Mouse (Mus musculus): ENCODE measurements around the gene Hes7. TPM values are rescaled to one million over a fixed set of nuclear protein-coding genes. Genes with fewer than 3 reads are reported as not detected.
A peak's percentile ranks its signal among the peaks of the same experiment; 100 is the strongest.

Gene Hes7
- total RNA-seq, 2 experiments from 2014 or later: 0.57 to 0.73 TPM

DNA sequence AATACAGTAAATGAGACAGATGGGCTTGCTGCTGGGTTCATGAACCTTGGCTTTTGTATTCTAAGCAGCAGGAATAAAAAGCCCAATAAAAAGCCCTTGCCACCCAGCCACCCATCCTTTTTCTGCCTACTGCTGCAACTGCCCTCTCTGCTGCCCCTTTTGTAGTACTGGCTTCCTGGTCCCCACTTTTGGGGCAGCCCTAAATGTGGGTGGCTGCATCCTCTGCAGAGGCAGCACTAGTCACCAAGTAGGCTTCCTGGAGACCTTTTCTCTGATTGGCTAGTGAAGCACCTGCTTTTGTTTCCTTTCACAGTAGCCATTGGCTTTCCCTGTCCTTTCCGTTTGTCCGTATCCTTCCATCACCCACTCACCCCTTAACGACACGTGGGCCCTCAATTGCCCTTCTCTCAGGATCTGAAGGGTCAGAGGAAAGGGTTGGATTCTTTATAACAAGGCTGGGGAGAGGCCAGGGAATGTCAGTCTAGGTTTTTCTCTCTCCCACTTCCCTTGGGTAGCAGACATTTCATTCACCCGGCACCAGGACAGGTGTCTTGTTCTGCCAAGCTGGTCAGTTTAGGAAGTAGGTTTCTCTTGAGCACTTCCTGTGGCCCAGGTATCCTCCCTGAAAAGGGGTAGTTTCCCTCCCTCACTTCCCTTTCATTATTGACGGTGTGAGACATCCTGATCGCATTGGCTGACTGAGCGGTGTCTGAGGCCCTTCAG is 22.0 kb upstream of the Hes7 start:
- intact Hi-C loops (cut with DNase I): loop anchor here (10.0 kb wide), 1 partner anchor 317 kb away; the partner anchor contains the start of gene Kdm6b
- DNase-seq (ENCODE audit: extremely low spot score in 1 of 2, low spot score in 2 of 2): no peak

DNA sequence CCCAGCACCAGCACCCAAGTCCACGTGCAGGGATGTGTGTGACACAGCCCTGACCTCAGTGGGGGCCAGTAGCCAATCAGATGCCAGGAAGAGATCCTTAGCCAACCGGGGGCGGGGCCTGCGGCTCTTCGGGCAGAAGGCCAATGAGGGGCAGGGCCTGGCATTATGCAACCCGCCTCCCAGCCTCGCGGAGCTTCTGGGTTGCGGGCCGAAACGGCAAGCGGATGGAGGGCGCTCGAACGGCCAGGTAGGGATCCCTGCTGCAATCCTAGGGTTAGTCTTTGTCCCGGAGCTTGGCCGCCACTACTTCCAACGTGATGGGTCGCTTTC is 21.5 kb upstream of the Hes7 start:
- intact Hi-C loops (cut with DNase I): loop anchor here (10.0 kb wide), 1 partner anchor 316 kb away; the partner anchor contains the start of gene Kdm6b
- DNase-seq (ENCODE audit: extremely low spot score in 1 of 2, low spot score in 2 of 2): peak; percentile 93 to 98

DNA sequence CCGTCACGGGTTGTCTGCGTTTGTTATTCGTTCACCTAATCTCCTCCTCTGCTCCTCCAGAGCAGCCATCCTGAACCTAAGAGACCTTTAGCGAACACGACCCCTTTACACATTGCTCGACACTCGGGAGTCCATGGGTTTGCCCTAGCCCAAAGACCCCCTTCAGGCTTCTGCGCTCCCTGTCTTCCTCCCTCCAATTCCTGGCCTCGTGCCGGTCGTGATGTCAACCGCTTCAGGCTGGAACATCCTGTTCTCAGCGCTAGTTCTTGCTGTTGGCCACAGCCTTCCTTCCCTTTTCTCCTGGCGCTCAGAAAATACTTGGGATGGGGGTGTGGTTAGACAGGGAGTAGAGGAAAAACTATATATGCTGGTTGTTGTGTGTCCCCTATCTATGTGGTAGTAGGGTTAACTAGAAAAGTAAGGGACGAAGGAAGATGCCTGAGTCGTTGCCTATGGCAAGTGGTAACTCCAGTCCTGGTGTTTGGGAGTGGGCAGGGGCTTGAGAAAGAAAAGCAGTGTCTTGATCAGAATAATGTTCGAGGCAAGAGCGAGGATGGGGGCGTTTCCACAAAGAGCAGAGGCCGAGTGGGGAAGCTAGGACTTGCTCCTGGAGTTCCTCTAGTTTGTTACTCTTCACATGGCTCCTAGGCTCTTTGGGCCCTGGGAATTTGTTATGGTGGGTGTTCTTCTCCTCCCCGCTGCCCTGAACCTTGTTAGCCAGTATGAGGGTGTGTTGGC is 20.9 kb upstream of the Hes7 start:
- intact Hi-C loops (cut with DNase I): loop anchor here (10.0 kb wide), 1 partner anchor 315 kb away; the partner anchor contains the start of gene Kdm6b
- DNase-seq (ENCODE audit: extremely low spot score in 1 of 2, low spot score in 2 of 2): peak in 1 of 2 experiments; percentile 91

DNA sequence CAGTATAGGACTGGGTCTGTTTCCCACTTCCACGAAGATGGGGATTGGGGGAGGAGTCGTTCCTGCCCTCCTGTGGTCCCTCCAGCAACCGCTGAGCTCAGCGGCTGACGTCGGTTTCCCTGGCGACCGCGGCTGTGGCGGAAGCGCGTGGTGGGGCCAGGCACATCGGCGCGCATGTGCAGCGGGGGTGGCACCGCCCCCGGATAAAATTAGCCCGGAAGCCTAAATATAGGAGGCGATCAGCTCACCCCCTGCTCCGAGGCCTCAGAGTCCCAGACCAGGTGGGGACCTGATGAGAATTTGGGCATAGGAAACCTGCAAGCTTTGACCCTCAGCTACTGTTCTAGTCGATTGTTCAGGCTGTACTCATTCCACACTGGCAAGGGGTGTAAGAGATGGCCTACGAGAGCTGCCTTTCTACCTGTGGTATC is 20.3 kb upstream of the Hes7 start:
- intact Hi-C loops (cut with DNase I): loop anchor here (10.0 kb wide), 1 partner anchor 315 kb away; the partner anchor contains the start of gene Kdm6b
- peak; percentile 86 to 97 for DNase-seq (ENCODE audit: extremely low spot score in 1 of 2, low spot score in 2 of 2)

DNA sequence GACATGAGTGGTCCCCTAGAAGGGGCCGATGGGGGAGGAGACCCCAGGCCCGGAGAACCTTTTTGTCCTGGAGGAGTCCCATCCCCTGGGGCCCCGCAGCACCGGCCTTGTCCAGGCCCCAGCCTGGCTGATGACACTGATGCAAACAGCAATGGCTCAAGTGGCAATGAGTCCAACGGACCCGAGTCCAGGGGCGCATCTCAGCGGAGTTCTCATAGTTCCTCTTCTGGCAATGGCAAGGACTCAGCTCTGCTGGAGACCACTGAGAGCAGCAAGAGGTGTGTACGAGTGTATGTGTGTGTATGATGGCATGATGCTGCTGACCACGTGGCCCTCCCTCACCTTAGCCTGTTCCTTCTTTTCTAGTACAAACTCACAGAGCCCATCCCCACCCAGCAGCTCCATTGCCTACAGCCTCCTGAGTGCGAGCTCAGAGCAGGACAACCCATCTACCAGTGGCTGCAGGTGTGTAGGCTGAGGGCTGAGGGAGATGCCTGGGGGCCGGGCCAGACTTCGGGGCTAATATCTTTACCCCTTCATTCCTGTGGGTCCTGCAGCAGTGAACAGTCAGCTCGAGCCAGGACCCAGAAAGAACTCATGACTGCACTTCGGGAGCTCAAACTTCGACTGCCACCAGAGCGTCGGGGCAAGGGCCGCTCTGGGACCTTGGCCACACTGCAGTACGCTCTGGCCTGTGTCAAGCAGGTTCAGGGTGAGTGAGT is 19.4 kb upstream of the Hes7 start:
- no peak for DNase-seq (ENCODE audit: extremely low spot score in 1 of 2, low spot score in 2 of 2)
- intact Hi-C loops (cut with DNase I): no loop called here

DNA sequence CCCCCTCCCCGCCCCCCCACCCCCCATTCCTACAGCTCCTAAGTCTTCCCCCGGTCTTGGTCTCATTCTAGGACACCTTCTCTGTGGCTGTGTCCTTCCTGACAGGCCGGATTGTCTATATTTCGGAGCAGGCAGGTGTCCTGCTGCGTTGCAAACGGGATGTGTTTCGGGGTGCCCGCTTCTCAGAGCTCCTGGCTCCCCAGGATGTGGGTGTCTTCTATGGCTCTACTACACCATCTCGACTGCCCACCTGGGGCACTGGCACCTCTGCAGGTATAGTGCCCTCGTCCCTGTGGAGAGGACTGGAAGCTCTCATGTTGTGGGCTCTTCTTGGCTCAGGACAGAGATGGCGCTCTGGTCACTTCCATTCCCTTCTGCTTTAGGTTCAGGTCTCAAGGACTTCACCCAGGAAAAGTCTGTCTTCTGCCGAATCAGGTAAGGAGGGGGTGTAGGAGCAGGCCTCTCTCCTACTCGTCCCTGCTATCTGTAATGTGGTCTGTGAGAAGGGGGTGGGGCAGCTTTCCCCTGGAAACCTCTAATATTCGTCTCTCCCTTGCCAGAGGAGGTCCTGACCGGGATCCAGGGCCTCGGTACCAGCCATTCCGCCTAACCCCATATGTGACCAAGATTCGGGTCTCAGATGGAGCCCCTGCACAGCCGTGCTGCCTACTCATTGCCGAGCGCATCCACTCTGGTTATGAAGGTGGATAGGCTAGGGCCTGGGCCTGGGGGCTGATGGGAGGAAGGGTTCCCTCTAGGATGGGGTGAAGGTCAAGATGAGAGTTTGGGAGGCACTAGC is 18.4 kb upstream of the Hes7 start:
- no peak for DNase-seq (ENCODE audit: extremely low spot score in 1 of 2, low spot score in 2 of 2)
- intact Hi-C loops (cut with DNase I): no loop called here

DNA sequence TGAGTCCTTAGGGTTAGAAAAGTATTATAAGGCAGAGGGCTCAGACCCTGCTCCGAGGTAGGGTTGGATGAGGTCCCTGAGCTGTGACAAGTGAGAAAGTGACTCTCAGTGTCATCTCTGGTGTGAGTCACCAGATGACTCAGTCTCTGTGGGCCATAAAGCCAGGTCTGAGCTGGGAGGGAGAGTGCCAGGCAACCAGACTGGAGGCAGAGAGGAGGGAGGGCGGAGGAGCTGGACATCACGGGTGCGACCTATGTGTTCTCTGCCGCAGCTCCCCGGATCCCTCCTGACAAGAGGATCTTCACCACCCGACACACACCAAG is 17.8 kb upstream of the Hes7 start:
- intact Hi-C loops (cut with DNase I): no loop called here
- DNase-seq (ENCODE audit: extremely low spot score in 1 of 2, low spot score in 2 of 2): no peak

DNA sequence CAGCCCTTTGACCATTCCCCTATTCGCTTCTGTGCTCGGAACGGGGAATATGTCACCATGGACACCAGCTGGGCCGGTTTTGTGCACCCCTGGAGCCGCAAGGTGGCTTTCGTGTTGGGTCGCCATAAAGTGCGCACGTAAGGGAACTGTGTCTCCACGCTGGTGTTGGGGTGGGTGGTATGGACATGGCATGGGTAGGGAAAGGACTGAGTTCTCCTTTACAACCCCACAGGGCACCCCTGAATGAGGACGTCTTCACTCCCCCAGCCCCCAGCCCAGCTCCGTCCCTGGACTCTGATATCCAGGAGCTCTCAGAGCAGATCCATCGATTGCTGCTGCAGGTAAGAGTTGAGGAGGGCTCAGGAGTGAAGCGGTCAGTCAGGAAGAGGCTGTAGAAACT is 17.1 kb upstream of the Hes7 start:
- DNase-seq (ENCODE audit: extremely low spot score in 1 of 2, low spot score in 2 of 2): no peak
- intact Hi-C loops (cut with DNase I): no loop called here

DNA sequence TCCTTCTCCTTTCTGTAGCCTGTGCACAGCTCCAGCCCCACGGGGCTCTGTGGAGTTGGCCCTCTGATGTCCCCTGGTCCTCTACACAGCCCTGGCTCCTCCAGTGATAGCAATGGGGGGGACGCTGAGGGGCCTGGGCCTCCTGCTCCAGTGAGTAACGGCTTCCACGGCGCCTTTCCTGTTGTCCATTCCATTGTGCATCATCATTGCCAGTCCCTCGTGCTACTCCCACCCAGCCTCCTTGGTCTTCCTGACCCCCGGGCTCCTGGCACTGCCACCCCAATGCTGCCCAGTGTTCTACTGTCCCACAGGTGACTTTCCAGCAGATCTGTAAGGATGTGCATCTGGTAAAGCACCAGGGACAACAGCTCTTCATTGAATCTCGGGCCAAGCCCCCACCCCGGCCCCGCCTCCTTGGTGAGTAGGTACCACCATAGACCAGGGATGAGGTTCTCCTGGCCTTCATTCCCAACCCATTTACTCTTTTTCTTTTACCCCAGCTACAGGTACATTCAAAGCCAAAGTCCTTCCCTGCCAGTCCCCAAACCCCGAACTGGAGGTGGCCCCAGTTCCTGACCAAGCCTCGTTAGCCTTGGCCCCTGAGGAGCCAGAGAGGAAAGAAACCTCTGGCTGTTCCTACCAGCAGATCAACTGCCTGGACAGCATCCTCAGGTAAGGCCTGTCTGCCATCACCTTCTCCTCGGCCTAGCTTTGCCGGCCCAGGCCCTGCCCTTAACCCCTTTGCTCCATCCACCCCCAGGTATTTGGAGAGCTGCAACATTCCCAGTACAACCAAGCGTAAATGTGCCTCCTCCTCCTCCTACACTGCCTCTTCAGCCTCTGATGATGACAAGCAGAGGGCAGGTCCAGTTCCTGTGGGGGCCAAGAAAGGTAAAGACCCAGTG is 16.4 kb upstream of the Hes7 start:
- DNase-seq (ENCODE audit: extremely low spot score in 1 of 2, low spot score in 2 of 2): no peak
- intact Hi-C loops (cut with DNase I): no loop called here

DNA sequence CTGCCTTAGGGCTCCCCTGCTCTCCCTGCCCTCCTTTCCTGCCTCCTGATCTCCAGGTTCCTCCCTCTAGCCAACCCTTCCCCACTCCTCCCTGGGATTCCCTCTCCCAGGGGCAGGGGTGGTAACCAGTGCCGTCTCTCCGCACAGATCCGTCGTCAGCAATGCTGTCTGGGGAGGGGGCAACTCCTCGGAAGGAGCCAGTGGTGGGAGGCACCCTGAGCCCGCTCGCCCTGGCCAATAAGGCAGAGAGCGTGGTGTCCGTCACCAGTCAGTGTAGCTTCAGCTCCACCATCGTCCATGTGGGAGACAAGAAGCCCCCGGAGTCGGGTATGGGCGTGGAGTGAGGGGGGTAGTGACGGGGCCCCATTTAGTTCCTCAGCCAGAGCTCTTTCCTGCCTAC is 15.7 kb upstream of the Hes7 start:
- intact Hi-C loops (cut with DNase I): no loop called here

DNA sequence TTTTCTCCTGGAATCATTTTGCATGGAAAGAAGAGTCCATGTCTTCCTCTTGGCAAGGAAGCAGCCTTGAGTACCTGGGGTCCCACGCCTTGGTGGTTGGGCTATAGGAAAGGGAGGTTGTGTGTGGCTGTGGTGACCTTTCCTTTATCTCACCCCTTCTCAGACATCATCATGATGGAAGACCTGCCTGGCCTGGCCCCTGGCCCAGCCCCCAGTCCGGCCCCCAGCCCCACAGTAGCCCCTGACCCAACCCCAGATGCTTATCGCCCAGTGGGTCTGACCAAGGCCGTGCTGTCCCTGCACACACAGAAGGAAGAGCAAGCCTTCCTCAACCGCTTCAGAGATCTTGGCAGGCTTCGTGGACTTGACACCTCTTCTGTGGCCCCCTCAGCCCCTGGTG is 15.0 kb upstream of the Hes7 start:
- DNase-seq (ENCODE audit: extremely low spot score in 1 of 2, low spot score in 2 of 2): no peak
- intact Hi-C loops (cut with DNase I): no loop called here

More for the DNA sequence above, 15.7 kb upstream of the Hes7 start:
- no peak for DNase-seq (ENCODE audit: extremely low spot score in 1 of 2, low spot score in 2 of 2)

DNA sequence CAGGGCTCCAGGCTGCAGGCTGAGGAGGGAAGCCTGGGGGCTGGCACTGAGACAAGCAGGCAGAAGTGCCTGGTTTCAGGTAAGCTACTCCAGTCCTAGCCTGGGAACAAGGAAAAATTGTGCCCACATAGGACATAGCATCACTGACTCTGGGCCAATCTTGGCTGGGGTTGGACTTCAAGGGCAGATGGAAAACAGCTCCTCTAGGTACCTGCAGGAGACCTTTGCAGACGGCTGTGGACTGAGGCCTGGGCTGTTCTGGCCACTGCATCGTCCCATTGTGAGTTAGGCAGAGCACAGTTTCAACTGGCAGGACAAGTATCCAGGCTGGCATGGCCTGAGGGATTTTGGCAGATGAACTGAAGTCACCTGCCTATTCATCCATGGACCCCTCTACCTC is 14.4 kb upstream of the Hes7 start:
- DNase-seq (ENCODE audit: extremely low spot score in 1 of 2, low spot score in 2 of 2): no peak
- intact Hi-C loops (cut with DNase I): no loop called here

DNA sequence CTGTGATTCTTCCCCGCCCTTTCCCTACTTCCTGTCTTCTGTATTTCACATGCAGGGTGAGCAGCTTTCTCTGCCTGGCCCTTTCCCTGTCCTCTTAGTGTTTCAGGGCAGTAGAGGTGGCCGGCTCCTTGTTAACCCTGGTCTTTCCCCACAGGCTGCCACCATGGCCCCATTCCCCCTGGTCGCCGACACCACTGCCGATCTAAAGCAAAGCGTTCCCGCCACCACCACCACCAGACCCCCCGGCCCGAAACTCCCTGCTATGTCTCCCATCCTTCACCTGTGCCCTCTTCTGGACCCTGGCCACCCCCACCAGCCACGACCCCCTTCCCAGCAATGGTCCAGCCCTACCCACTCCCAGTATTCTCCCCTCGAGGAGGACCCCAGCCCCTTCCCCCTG is 13.9 kb upstream of the Hes7 start:
- DNase-seq (ENCODE audit: extremely low spot score in 1 of 2, low spot score in 2 of 2): no peak
- intact Hi-C loops (cut with DNase I): no loop called here

DNA sequence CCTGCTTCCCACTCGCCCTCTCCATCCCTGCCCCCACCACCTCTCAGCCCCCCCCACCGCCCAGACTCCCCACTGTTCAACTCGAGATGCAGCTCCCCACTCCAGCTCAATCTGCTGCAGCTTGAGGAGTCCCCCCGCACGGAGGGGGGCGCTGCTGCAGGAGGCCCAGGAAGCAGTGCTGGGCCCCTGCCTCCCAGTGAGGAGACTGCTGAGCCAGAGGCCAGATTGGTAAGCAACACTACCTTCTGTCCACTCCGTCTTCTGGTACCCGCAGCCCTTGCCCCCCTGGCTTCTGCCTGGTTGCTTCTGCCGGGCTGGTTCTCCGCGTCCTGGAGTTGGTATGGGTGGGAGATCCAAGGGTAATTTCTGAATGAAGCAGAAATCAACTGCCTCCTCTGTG is 13.4 kb upstream of the Hes7 start:
- no peak for DNase-seq (ENCODE audit: extremely low spot score in 1 of 2, low spot score in 2 of 2)
- intact Hi-C loops (cut with DNase I): no loop called here

DNA sequence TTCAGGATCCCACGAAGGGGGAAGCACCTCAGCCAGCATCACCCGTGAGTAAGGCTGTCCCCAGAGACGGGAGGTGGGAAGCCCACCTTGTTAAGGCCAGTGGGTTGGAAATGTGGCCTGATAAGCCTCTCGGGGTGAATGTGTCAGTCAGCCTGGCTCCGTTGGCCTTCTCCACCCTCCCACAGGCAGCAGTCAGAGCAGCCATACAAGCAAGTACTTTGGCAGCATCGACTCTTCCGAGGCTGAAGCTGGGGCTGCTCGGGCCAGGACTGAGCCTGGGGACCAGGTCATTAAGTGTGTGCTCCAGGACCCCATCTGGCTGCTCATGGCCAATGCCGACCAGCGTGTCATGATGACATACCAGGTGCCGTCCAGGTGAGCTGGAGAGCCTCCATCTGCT is 12.5 kb upstream of the Hes7 start:
- intact Hi-C loops (cut with DNase I): no loop called here
- no peak for DNase-seq (ENCODE audit: extremely low spot score in 1 of 2, low spot score in 2 of 2)

DNA sequence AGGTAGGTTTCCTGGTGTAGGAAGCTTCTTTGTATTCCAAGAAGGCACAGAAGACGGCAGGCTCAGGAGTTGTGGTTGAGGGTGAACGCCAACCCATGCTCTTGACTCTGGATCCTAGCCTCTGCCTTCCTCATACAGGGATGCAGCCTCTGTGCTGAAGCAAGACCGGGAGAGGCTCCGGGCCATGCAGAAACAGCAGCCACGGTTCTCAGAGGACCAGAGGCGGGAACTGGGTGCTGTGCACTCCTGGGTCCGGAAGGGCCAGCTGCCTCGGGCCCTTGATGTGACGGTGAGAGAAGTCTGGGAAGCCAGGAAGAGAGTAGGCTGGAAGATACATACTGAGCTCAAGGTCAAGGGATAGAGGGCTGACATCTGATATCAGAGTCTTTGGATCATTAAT is 12.0 kb upstream of the Hes7 start:
- DNase-seq (ENCODE audit: extremely low spot score in 1 of 2, low spot score in 2 of 2): no peak
- intact Hi-C loops (cut with DNase I): no loop called here

DNA sequence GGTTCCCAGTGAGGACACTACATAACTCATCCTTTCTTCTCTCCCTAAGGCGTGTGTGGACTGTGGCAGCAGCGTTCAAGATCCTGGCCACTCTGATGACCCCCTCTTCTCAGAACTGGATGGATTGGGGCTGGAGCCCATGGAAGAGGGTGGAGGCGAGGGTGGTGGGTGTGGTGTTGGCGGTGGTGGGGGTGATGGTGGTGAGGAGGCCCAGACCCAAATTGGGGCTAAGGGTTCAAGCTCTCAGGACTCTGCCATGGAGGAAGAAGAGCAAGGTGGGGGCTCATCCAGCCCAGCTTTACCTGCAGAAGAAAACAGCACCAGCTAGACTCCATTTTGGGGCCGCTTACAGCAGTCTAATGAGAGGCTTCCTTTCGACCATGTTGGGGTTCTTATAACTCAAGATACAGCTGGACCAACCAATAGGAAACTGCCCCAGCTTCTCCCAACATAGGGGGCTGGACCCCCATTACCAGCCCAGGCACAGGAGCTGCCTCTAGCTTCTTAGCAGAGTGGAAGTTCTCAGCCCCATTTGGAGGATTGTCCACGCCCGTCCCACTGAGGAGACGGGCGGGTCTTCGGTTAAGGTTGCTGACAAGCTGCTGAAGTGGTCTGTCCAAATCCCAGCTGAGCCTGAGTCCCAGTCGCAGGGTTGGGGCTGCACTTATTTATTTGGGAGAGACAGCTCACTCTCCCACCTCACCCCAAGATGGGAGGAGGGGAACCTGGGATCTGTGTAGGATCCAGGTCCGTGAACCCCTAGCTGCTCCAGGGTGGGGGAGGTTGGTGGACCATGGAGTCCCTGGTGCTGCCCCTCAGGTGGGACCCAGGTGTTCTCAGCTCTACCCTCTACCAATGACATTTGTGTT is 10.9 kb upstream of the Hes7 start:
- intact Hi-C loops (cut with DNase I): no loop called here
- no peak for DNase-seq (ENCODE audit: extremely low spot score in 1 of 2, low spot score in 2 of 2)

Measured in left cerebral cortex, postnatal 10 days (tissue).